Mouse (Mus musculus): ENCODE measurements around the gene Msl2. TPM values are rescaled to one million over a fixed set of nuclear protein-coding genes. Genes with fewer than 3 reads are reported as not detected.

Msl2 gene
- 42.4 and 46.1 TPM in 2 replicates for polyA plus RNA-seq (2011; ENCODE audit: insufficient read depth, insufficient read length, low read depth, missing spikeins)

- Histone ChIP-seq H3K27ac (ENCODE audit: insufficient read depth, low read length) (peak within 1 kb of the TSS; percentile 60), H3K27me3 (ENCODE audit: control insufficient read depth, insufficient read depth, low read length, poor library complexity, severe bottlenecking) (no peaks in the 10 kb centered on the region)
- TF ChIP-seq EP300 (IDR thresholded peaks at IDR 0.05; ENCODE audit: insufficient read depth, low read depth, low read length) (no peak), POLR2A (IDR thresholded peaks at IDR 0.05; ENCODE audit: insufficient read depth, low read length) (peak; percentile 27), CTCF (IDR thresholded peaks at IDR 0.05; ENCODE audit: low read depth, low read length) (no peak)
These were observed at the start of gene Msl2 for GRCm38 (mm10) chr9:101073987-101074331. Gene Msl2, plus strand, starts transcription at chr9:101074101.

GRCm38 (mm10) chr9:101033761-101034447 is 40.0 kb upstream of the Msl2 start:
- Histone ChIP-seq H3K4me3 (ENCODE audit: low read depth, low read length) (peak overlapping the region; percentile 59), H3K27ac (ENCODE audit: insufficient read depth, low read length) (peak overlapping the region; percentile 18; the same call in 1 of the 2 replicates), H3K9ac (ENCODE audit: low read depth, poor library complexity, severe bottlenecking) (peak overlapping the region; percentile 50), H3K36me3 (ENCODE audit: control insufficient read depth, insufficient read depth, low read length, poor library complexity, severe bottlenecking) (no peaks in the 10 kb centered on the region), H3K4me1 (ENCODE audit: control insufficient read depth, insufficient read depth, low read length) (no peaks in the 10 kb centered on the region), H3K9me3 (replicated peaks; ENCODE audit: control insufficient read depth, insufficient read depth, low read length, poor library complexity, severe bottlenecking) (no peaks in the 10 kb centered on the region), H3K27me3 (ENCODE audit: control insufficient read depth, insufficient read depth, low read length, poor library complexity, severe bottlenecking) (no peaks in the 10 kb centered on the region)
- TF ChIP-seq POLR2A (IDR thresholded peaks at IDR 0.05; ENCODE audit: insufficient read depth, low read length) (no peak), CTCF (IDR thresholded peaks at IDR 0.05; ENCODE audit: low read depth, low read length) (no peak), EP300 (IDR thresholded peaks at IDR 0.05; ENCODE audit: insufficient read depth, low read depth, low read length) (no peak)

More at GRCm38 (mm10) chr9:101073987-101074331, at the start of gene Msl2:
- H3K9me3 ChIP-seq (replicated peaks; ENCODE audit: control insufficient read depth, insufficient read depth, low read length, poor library complexity, severe bottlenecking), result no peaks in the 10 kb centered on the region
- no peaks in the 10 kb centered on the region for H3K4me1 ChIP-seq (ENCODE audit: control insufficient read depth, insufficient read depth, low read length)
- peak within 1 kb of the TSS; percentile 96 for H3K9ac ChIP-seq (ENCODE audit: low read depth, poor library complexity, severe bottlenecking)
- H3K36me3 ChIP-seq (ENCODE audit: control insufficient read depth, insufficient read depth, low read length, poor library complexity, severe bottlenecking), result peaks cover 2% of the 10 kb centered on the region; the same call in 1 of the 2 replicates
- H3K4me3 ChIP-seq (ENCODE audit: low read depth, low read length), result peak within 1 kb of the TSS; percentile 87

- H3K36me3 ChIP-seq (ENCODE audit: control insufficient read depth, insufficient read depth, low read length, poor library complexity, severe bottlenecking), result no peaks in the 10 kb centered on the region
- H3K9me3 ChIP-seq (replicated peaks; ENCODE audit: control insufficient read depth, insufficient read depth, low read length, poor library complexity, severe bottlenecking), result no peaks in the 10 kb centered on the region
- H3K4me1 ChIP-seq (ENCODE audit: control insufficient read depth, insufficient read depth, low read length), result no peaks in the 10 kb centered on the region
- TF ChIP-seq EP300 (IDR thresholded peaks at IDR 0.05; ENCODE audit: insufficient read depth, low read depth, low read length) (0 out of 2 replicates have a peak, but pooled peaks have one; percentile 50), CTCF (IDR thresholded peaks at IDR 0.05; ENCODE audit: low read depth, low read length) (no peak), POLR2A (IDR thresholded peaks at IDR 0.05; ENCODE audit: insufficient read depth, low read length) (peak; percentile 76)
- peak within 1 kb of the TSS; percentile 37 for H3K27ac ChIP-seq (ENCODE audit: insufficient read depth, low read length)
- H3K4me3 ChIP-seq (ENCODE audit: low read depth, low read length), result peak within 1 kb of the TSS; percentile 72
- H3K9ac ChIP-seq (ENCODE audit: low read depth, poor library complexity, severe bottlenecking), result peak within 1 kb of the TSS; percentile 50
- no peaks in the 10 kb centered on the region for H3K27me3 ChIP-seq (ENCODE audit: control insufficient read depth, insufficient read depth, low read length, poor library complexity, severe bottlenecking)
These were observed 39.3 kb upstream of the Msl2 start, which contains the start of gene Pccb for GRCm38 (mm10) chr9:101034448-101035098. Gene Pccb, minus strand, starts transcription at chr9:101034898.

GRCm38 (mm10) chr9:101035836-101036596 is 37.9 kb upstream of the Msl2 start:
- Histone ChIP-seq H3K9ac (ENCODE audit: low read depth, poor library complexity, severe bottlenecking) (no peak overlapping the region), H3K27ac (ENCODE audit: insufficient read depth, low read length) (no peak overlapping the region), H3K9me3 (replicated peaks; ENCODE audit: control insufficient read depth, insufficient read depth, low read length, poor library complexity, severe bottlenecking) (no peaks in the 10 kb centered on the region), H3K4me3 (ENCODE audit: low read depth, low read length) (no peak overlapping the region), H3K4me1 (ENCODE audit: control insufficient read depth, insufficient read depth, low read length) (no peaks in the 10 kb centered on the region), H3K27me3 (ENCODE audit: control insufficient read depth, insufficient read depth, low read length, poor library complexity, severe bottlenecking) (no peaks in the 10 kb centered on the region), H3K36me3 (ENCODE audit: control insufficient read depth, insufficient read depth, low read length, poor library complexity, severe bottlenecking) (no peaks in the 10 kb centered on the region)
- TF ChIP-seq EP300 (IDR thresholded peaks at IDR 0.05; ENCODE audit: insufficient read depth, low read depth, low read length), result no peak
- TF ChIP-seq CTCF (IDR thresholded peaks at IDR 0.05; ENCODE audit: low read depth, low read length), result no peak
- TF ChIP-seq POLR2A (IDR thresholded peaks at IDR 0.05; ENCODE audit: insufficient read depth, low read length), result no peak

GRCm38 (mm10) chr9:101036876-101037275 is 37.0 kb upstream of the Msl2 start:
- no peaks in the 10 kb centered on the region for H3K9me3 ChIP-seq (replicated peaks; ENCODE audit: control insufficient read depth, insufficient read depth, low read length, poor library complexity, severe bottlenecking)
- no peak overlapping the region for H3K27ac ChIP-seq (ENCODE audit: insufficient read depth, low read length)
- TF ChIP-seq POLR2A (IDR thresholded peaks at IDR 0.05; ENCODE audit: insufficient read depth, low read length), result no peak
- TF ChIP-seq EP300 (IDR thresholded peaks at IDR 0.05; ENCODE audit: insufficient read depth, low read depth, low read length), result no peak
- no peak for TF ChIP-seq CTCF (IDR thresholded peaks at IDR 0.05; ENCODE audit: low read depth, low read length)
- no peaks in the 10 kb centered on the region for H3K36me3 ChIP-seq (ENCODE audit: control insufficient read depth, insufficient read depth, low read length, poor library complexity, severe bottlenecking)
- H3K4me1 ChIP-seq (ENCODE audit: control insufficient read depth, insufficient read depth, low read length), result no peaks in the 10 kb centered on the region
- no peak overlapping the region for H3K9ac ChIP-seq (ENCODE audit: low read depth, poor library complexity, severe bottlenecking)
- H3K4me3 ChIP-seq (ENCODE audit: low read depth, low read length), result no peak overlapping the region
- no peaks in the 10 kb centered on the region for H3K27me3 ChIP-seq (ENCODE audit: control insufficient read depth, insufficient read depth, low read length, poor library complexity, severe bottlenecking)
